Mouse (Mus musculus) left cerebral cortex, adult 8-10 months (tissue): Measurements from ENCODE around the gene Acr. TPM values are rescaled to one million over a fixed set of nuclear protein-coding genes. Genes with fewer than 3 reads are reported as not detected.

Experiments
- DNase-seq, 2 experiments: peaks; one replicate each; pipeline ENCODE4 v3.0.0; 2022; ENCODE audit warnings: low spot score in 2 of 2
- total RNA-seq, 4 experiments: library from RNA; stranded (reverse); gene quantifications; 2 replicates each; pipeline ENCODE4 v1.2.4; 2022

Gene Acr
- total RNA-seq, result 1 to 10 TPM; 1.6 to 3.5 (median 2.3) TPM

- no peak for DNase-seq
Measured at GRCm38 (mm10) chr15:89568114-89568513, at the start of gene Acr. Acr (plus strand) TSS chr15:89568326.

GRCm38 (mm10) chr15:89521951-89522350 lies 46.2 kb upstream of the Acr start:
- DNase-seq, result no peak

GRCm38 (mm10) chr15:89522566-89523282 lies 45.4 kb upstream of the Acr start:
- no peak for DNase-seq

- peak in 1 of 2 experiments; percentile 22 for DNase-seq
Measured at GRCm38 (mm10) chr15:89523283-89523832, 44.8 kb upstream of the Acr start.

DNA sequence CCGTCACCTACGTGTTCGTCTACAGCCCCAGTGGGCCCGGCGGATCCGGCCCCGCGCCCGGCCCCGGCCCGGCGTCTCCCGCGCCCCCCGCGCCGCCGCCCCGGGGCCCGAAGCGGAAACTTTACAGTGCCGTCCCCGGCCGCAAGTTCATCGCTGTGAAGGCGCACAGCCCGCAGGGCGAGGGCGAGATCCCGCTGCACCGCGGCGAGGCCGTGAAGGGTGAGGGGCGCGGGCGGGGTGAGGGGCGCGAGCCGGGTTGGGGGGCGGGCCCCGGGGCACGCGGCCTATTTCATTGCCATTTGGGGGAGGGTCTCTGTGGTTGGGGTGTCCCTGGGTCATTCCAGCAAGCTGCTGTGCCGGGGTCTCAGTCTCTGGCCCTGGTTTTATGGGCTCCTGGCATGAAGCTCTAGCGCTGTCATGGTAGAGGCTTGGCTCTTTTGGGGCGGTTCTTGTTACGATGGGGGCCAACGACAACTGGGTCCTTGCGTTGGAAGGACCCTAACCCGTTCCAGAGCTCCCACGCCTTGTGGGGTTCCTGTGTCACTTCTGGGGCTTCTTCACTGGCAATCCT lies 44.0 kb upstream of the Acr start:
- DNase-seq, result no peak

DNA sequence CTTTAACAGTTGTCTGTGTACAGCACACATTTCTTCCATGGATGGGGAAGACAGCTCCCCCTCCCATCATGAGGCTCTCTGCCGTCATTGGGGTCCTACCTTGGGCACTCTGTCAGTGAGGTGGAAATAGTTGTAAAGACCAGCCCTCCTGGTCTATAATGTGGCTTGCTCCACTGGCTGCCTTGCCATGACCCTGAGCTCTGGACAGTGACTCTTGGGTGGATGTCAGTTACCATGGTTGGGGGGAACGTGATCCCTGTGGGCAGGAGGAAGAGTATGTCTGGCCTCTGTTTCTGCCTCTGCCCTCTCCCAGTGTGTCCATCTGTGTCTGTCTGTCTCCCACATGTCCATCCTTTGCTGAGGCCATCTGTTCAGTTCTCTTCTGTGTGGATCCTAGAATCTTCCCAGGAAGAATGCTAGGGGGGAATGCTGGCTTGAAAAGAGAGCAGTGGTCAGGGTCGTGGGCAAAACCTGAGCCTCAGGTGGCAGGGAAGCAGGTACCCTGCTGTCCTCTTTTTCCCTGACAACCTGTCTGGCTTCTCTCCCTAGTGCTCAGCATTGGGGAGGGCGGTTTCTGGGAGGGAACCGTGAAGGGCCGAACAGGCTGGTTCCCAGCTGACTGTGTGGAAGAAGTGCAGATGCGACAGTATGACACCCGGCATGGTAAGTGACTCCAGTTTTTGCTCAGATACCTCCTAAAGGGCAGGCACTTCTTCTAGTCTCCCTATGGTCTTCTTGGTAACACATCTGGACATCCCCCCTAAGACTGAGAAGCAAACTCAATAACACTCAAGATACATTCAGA lies 43.3 kb upstream of the Acr start:
- DNase-seq, result no peak

- no peak for DNase-seq
Measured at GRCm38 (mm10) chr15:89525464-89525863, 42.7 kb upstream of the Acr start.

GRCm38 (mm10) chr15:89525896-89526295 lies 42.2 kb upstream of the Acr start:
- DNase-seq, result no peak

DNA sequence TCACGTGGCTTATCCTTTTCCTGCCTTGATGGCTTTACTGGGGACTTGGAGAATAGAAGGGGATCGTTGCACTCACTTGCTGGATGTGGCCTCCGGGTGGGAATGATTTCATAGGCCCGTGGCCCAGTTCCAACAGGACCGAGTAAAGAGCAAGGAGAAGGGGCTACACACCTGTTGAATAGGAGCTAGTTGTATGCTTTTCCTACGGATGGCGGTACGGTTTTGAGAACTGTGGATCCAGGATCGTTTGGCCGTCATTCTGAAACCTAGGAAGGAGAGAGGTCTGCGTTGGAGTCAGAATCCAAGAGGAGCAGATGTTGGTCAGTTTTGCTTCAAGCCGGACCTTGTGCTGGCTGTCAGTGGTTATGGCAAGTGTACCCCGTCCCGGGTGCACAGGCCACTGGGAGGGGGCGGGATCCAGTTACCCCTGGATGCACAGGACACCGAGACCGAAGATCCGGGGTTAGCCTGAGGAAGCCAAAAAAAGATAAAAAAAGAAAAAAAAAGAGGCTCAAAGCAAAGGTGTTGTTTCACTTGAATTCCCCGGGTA lies 41.3 kb upstream of the Acr start:
- DNase-seq, result no peak

DNA sequence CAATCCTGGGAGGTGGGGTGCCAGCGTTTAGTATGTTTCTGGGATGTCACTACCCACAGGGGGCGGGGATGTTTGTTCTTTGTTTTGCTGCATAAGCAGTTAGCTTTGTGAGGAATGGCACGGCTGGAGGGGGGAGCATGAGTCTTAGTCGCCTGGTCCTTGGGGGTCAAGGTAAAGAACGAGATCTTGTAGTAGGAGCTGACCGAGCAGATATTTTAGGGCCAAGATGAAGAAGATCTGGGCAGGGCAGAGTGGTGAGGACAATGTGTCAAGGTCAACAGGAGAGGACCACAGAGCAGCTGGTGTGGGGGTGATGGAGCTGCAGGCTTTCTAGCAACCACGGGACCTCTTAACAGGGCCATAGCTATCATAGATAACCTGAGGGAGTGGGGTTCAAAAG lies 40.7 kb upstream of the Acr start:
- no peak for DNase-seq

DNA sequence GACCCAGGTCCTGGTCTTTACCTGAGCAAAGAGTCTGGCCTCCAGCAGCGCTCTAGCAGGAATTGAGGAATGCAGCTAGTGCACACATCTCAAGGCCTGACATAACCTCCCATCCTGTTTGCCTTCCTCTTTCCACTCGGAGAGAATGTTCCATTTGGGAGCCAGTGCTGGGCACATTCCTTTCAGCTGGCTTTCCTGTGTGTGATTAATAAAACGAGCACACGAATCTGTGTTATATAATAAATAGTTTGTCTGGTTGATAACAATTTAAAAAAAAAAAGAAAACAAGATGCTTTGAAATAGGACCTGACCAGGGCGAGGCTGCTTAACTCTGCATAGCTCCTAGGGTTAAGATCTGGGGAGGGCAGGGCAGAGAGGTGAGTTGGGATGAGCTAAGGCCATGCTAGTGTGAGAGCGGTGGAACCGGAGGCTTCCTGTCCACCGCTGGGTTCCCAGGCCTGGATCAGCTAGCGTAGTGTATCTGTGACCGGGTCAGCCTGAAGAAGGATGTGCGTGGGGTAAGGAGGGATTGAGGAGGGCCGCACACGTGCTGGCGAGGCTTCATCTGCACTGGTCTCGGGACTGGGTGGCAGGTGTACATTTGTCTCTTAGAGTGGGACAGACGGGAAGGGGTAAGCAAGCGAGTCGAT lies 39.8 kb upstream of the Acr start:
- DNase-seq, result no peak

GRCm38 (mm10) chr15:89528923-89529322 lies 39.2 kb upstream of the Acr start:
- DNase-seq, result no peak

GRCm38 (mm10) chr15:89530336-89530735 lies 37.8 kb upstream of the Acr start:
- peak in 1 of 2 experiments; percentile 83 for DNase-seq

DNA sequence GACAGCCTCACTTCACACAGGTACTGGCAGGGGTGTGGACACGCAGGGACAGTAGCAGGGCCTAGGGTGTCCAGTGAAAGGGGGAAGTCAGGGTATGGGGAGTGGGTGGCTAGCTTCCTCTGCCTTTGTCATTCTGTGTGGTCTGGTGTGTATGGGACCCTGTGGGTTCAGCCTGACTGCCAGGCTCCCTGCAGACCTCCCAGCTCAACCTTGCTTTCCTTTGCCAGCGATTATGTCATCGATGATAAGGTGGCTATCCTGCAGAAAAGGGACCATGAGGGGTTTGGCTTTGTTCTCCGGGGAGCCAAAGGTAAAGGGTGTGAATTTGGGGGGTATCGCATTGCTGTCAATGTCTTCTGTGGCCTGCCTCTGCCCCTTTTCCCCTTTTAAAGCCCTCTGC lies 36.7 kb upstream of the Acr start:
- no peak for DNase-seq

GRCm38 (mm10) chr15:89532026-89532923 lies 35.9 kb upstream of the Acr start:
- peak; percentile 70 to 91 for DNase-seq

DNA sequence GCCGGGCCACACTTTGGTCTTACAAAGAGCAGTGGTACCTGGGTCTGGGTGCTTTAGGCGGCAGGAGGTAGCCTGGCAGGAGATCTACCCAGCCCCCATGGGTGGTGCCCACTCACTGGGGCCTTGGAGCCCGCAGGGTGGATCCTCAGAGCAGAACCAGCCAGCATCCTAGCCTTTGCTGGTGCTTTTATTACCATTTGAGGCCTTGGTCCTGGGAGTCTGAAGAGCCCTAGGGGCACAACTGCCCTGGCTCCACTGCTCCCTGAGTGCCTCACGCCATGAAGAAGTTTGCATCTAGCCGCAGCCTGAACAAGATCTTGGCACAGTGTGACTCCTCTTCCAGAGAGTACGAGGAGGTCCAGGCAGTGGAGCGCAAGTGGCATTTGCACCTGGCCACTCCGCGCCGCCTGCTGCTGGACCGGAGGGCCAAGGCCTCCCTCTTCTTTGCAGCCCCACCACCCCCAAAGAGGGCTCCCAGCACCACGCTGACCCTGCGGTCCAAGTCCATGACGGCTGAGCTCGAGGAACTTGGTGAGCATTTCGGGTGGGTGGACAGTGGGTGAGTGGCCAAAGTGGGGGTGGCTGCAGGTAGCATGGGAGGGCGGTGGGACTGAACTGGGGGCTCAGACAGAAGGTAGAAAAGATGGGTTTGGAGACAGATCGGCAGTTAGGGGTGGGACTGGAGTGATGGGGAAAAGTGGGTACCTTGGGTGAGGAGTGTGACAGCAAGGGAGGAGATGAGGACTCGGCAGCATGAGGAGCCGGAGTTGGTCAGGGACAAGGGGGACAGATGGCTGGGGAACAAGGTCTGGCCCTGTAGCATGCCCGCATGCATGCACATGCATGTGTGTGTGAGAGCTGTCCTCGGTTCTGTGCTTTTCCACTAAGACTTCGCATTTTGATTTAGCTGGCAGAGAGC lies 34.9 kb upstream of the Acr start:
- no peak for DNase-seq

- no peak for DNase-seq
Measured at GRCm38 (mm10) chr15:89533843-89534207, 34.3 kb upstream of the Acr start.

DNA sequence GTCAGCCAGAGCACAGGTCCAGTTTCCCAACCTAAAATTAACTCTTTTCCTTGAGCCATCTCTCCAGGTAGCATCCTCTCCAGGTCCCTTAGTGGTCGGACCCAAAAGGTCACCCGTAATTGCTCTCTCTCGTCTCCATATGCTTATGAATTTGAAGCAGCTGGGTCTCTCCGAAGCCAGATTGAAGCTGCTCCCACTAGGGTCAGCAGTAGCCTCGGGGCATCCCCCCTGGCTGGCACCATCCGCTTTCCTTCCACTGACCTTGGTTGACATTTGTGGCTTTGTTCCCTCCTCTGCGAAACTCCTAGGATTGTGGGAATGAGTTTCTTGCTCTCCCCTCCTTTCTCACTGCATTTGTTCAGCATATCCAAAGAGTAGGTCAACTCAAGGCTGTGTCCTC lies 24.0 kb upstream of the Acr start:
- DNase-seq, result no peak

GRCm38 (mm10) chr15:89547321-89547720 lies 20.8 kb upstream of the Acr start:
- DNase-seq, result no peak
